Mouse (Mus musculus) left cerebral cortex, adult 11 months (tissue): ENCODE data around the gene Kmt2b.

Experiments
- DNase-seq: peaks from one replicate; pipeline ENCODE4 v3.0.0; 2022; ENCODE audit warnings: low spot score

The Kmt2b gene

GRCm38 (mm10) chr7:30588676-30589434, at the start of gene Kmt2b:
Gene Kmt2b, minus strand, starts transcription at chr7:30588726.
- peak; percentile 95 for DNase-seq

- DNase-seq, result no peak
Observed at GRCm38 (mm10) chr7:30636395-30636794, 47.9 kb upstream of the Kmt2b start.

- DNase-seq, result no peak
Observed at GRCm38 (mm10) chr7:30635752-30636151, 47.2 kb upstream of the Kmt2b start, which contains the start of gene Etv2. Gene Etv2, minus strand, starts transcription at chr7:30635852.

GRCm38 (mm10) chr7:30634621-30635020, 46.1 kb upstream of the Kmt2b start:
- DNase-seq, result no peak

GRCm38 (mm10) chr7:30633762-30634412, 45.4 kb upstream of the Kmt2b start:
- DNase-seq, result no peak

- DNase-seq, result no peak
Observed at GRCm38 (mm10) chr7:30629013-30629412, 40.5 kb upstream of the Kmt2b start.

GRCm38 (mm10) chr7:30626647-30627046, 38.1 kb upstream of the Kmt2b start:
- no peak for DNase-seq

- peak; percentile 81 for DNase-seq
Observed at GRCm38 (mm10) chr7:30625530-30626384, 37.2 kb upstream of the Kmt2b start, which contains the start of gene Cox6b1. Gene Cox6b1, minus strand, starts transcription at chr7:30626151.

- DNase-seq, result no peak
Observed at GRCm38 (mm10) chr7:30619202-30619601, 30.7 kb upstream of the Kmt2b start.

- DNase-seq, result no peak
Observed at GRCm38 (mm10) chr7:30618658-30619057, 30.1 kb upstream of the Kmt2b start.

- DNase-seq, result no peak
Observed at GRCm38 (mm10) chr7:30615049-30615760, 26.7 kb upstream of the Kmt2b start.

GRCm38 (mm10) chr7:30614454-30614853, 25.9 kb upstream of the Kmt2b start:
- DNase-seq, result no peak

- no peak for DNase-seq
Observed at GRCm38 (mm10) chr7:30613529-30614112, 25.1 kb upstream of the Kmt2b start.

- no peak for DNase-seq
Observed at GRCm38 (mm10) chr7:30612654-30613402, 24.3 kb upstream of the Kmt2b start, which contains the start of gene Upk1a. Gene Upk1a, minus strand, starts transcription at chr7:30612847.

GRCm38 (mm10) chr7:30610043-30610442, 21.5 kb upstream of the Kmt2b start:
- DNase-seq, result no peak

GRCm38 (mm10) chr7:30608476-30608875, 19.9 kb upstream of the Kmt2b start:
- no peak for DNase-seq

- DNase-seq, result no peak
Observed at GRCm38 (mm10) chr7:30607706-30608309, 19.3 kb upstream of the Kmt2b start.

GRCm38 (mm10) chr7:30604944-30605343, 16.4 kb upstream of the Kmt2b start:
- DNase-seq, result no peak

GRCm38 (mm10) chr7:30604424-30604823, 15.9 kb upstream of the Kmt2b start:
- no peak for DNase-seq

- no peak for DNase-seq
Observed at GRCm38 (mm10) chr7:30602583-30602982, 14.1 kb upstream of the Kmt2b start.
